Mouse (Mus musculus): ENCODE measurements around the gene Abhd14a. TPM values are rescaled to one million over a fixed set of nuclear protein-coding genes. Genes with fewer than 3 reads are reported as not detected.

The Abhd14a gene
- polyA plus RNA-seq, 1 experiment: 0.42 TPM

- peaks cover 38% of the 10 kb centered on the region for H3K36me3 ChIP-seq (ENCODE audit: control insufficient read depth)
- peaks cover 21% of the 10 kb centered on the region for H3K4me1 ChIP-seq (ENCODE audit: control insufficient read depth)
- TF ChIP-seq TAL1 (IDR thresholded peaks at IDR 0.05; ENCODE audit: low read length) (no peak), GATA1 (IDR thresholded peaks at IDR 0.05; ENCODE audit: low read length) (no peak)
- H3K27me3 ChIP-seq (ENCODE audit: control insufficient read depth): no peaks in the 10 kb centered on the region
- peak within 1 kb of the TSS; percentile 87 for H3K4me3 ChIP-seq (replicated peaks)
- no peaks in the 10 kb centered on the region for H3K9me3 ChIP-seq (ENCODE audit: control insufficient read depth, low read length)
Measured at GRCm38 (mm10) chr9:106429221-106430014, 18.1 kb downstream of the Abhd14a start, which contains the start of gene Rpl29. Rpl29 (plus strand) TSS chr9:106429454.

GRCm38 (mm10) chr9:106428719-106429220, 18.7 kb downstream of the Abhd14a start:
- H3K9me3 ChIP-seq (ENCODE audit: control insufficient read depth, low read length): no peaks in the 10 kb centered on the region
- H3K27me3 ChIP-seq (ENCODE audit: control insufficient read depth): no peaks in the 10 kb centered on the region
- peaks cover 31% of the 10 kb centered on the region for H3K36me3 ChIP-seq (ENCODE audit: control insufficient read depth)
- H3K4me1 ChIP-seq (ENCODE audit: control insufficient read depth): peaks cover 21% of the 10 kb centered on the region
- peak overlapping the region; percentile 87 for H3K4me3 ChIP-seq (replicated peaks)
- no peak for TF ChIP-seq TAL1 (IDR thresholded peaks at IDR 0.05; ENCODE audit: low read length)
- TF ChIP-seq GATA1 (IDR thresholded peaks at IDR 0.05; ENCODE audit: low read length): no peak

- Histone ChIP-seq H3K27me3 (ENCODE audit: control insufficient read depth) (peaks cover 43% of the 10 kb centered on the region), H3K36me3 (ENCODE audit: control insufficient read depth) (no peaks in the 10 kb centered on the region), H3K4me1 (ENCODE audit: control insufficient read depth) (no peaks in the 10 kb centered on the region), H3K4me3 (replicated peaks) (no peak overlapping the region), H3K9me3 (ENCODE audit: control insufficient read depth, low read length) (no peaks in the 10 kb centered on the region)
- TF ChIP-seq GATA1 (IDR thresholded peaks at IDR 0.05; ENCODE audit: low read length) (no peak), TAL1 (IDR thresholded peaks at IDR 0.05; ENCODE audit: low read length) (no peak)
Measured at GRCm38 (mm10) chr9:106421865-106422160, 25.7 kb downstream of the Abhd14a start.

- TF ChIP-seq GATA1 (IDR thresholded peaks at IDR 0.05; ENCODE audit: low read length): no peak
- no peak for TF ChIP-seq TAL1 (IDR thresholded peaks at IDR 0.05; ENCODE audit: low read length)
- Histone ChIP-seq H3K4me3 (replicated peaks) (no peak overlapping the region), H3K36me3 (ENCODE audit: control insufficient read depth) (no peaks in the 10 kb centered on the region), H3K27me3 (ENCODE audit: control insufficient read depth) (peaks cover 44% of the 10 kb centered on the region), H3K9me3 (ENCODE audit: control insufficient read depth, low read length) (no peaks in the 10 kb centered on the region), H3K4me1 (ENCODE audit: control insufficient read depth) (no peaks in the 10 kb centered on the region)
Measured at GRCm38 (mm10) chr9:106421033-106421864, 26.2 kb downstream of the Abhd14a start.

GRCm38 (mm10) chr9:106420608-106421007, 26.9 kb downstream of the Abhd14a start:
- H3K36me3 ChIP-seq (ENCODE audit: control insufficient read depth): no peaks in the 10 kb centered on the region
- H3K4me1 ChIP-seq (ENCODE audit: control insufficient read depth): no peaks in the 10 kb centered on the region
- no peak overlapping the region for H3K4me3 ChIP-seq (replicated peaks)
- H3K9me3 ChIP-seq (ENCODE audit: control insufficient read depth, low read length): no peaks in the 10 kb centered on the region
- TF ChIP-seq TAL1 (IDR thresholded peaks at IDR 0.05; ENCODE audit: low read length) (no peak), GATA1 (IDR thresholded peaks at IDR 0.05; ENCODE audit: low read length) (no peak)
- peaks cover 45% of the 10 kb centered on the region for H3K27me3 ChIP-seq (ENCODE audit: control insufficient read depth)

- Histone ChIP-seq H3K4me1 (ENCODE audit: control insufficient read depth) (no peaks in the 10 kb centered on the region), H3K9me3 (ENCODE audit: control insufficient read depth, low read length) (no peaks in the 10 kb centered on the region), H3K27me3 (ENCODE audit: control insufficient read depth) (peaks cover 45% of the 10 kb centered on the region)
Measured at GRCm38 (mm10) chr9:106417841-106418625, 29.4 kb downstream of the Abhd14a start.

GRCm38 (mm10) chr9:106416826-106417225, 30.7 kb downstream of the Abhd14a start:
- peaks cover 45% of the 10 kb centered on the region for H3K27me3 ChIP-seq (ENCODE audit: control insufficient read depth)
- H3K36me3 ChIP-seq (ENCODE audit: control insufficient read depth): no peaks in the 10 kb centered on the region
- no peak overlapping the region for H3K4me3 ChIP-seq (replicated peaks)
- no peak for TF ChIP-seq TAL1 (IDR thresholded peaks at IDR 0.05; ENCODE audit: low read length)
- TF ChIP-seq GATA1 (IDR thresholded peaks at IDR 0.05; ENCODE audit: low read length): no peak
- H3K9me3 ChIP-seq (ENCODE audit: control insufficient read depth, low read length): no peaks in the 10 kb centered on the region
- H3K4me1 ChIP-seq (ENCODE audit: control insufficient read depth): no peaks in the 10 kb centered on the region

More at GRCm38 (mm10) chr9:106417841-106418625, 29.4 kb downstream of the Abhd14a start:
- TF ChIP-seq TAL1 (IDR thresholded peaks at IDR 0.05; ENCODE audit: low read length): no peak
- no peak for TF ChIP-seq GATA1 (IDR thresholded peaks at IDR 0.05; ENCODE audit: low read length)
- Histone ChIP-seq H3K4me3 (replicated peaks) (no peak overlapping the region), H3K36me3 (ENCODE audit: control insufficient read depth) (no peaks in the 10 kb centered on the region)

GRCm38 (mm10) chr9:106413606-106414005, 33.9 kb downstream of the Abhd14a start:
- H3K4me3 ChIP-seq (replicated peaks): no peak overlapping the region
- H3K36me3 ChIP-seq (ENCODE audit: control insufficient read depth): no peaks in the 10 kb centered on the region
- peaks cover 3% of the 10 kb centered on the region; the same call in 1 of the 2 replicates for H3K9me3 ChIP-seq (ENCODE audit: control insufficient read depth, low read length)
- TF ChIP-seq GATA1 (IDR thresholded peaks at IDR 0.05; ENCODE audit: low read length) (no peak), TAL1 (IDR thresholded peaks at IDR 0.05; ENCODE audit: low read length) (no peak)
- H3K4me1 ChIP-seq (ENCODE audit: control insufficient read depth): peaks cover 5% of the 10 kb centered on the region
- H3K27me3 ChIP-seq (ENCODE audit: control insufficient read depth): peaks cover 20% of the 10 kb centered on the region

All from erythroblast, embryonic 14.5 days (primary cell).